8 mouse cellular contexts compared by ENCODE assay signal in genomic region chr4:66827463-66828162, GRCm38 (mm10). TPM values are rescaled to one million over a fixed set of nuclear protein-coding genes. Genes with fewer than 3 reads are reported as not detected.
DNase-seq lines count a peak whose midpoint lies in the region; ATAC-seq and TF ChIP-seq lines count a peak whose summit lies in the region.

Gene Tlr4 (plus strand): TSS chr4:66827584.

- no peaks in the 10 kb centered on the region for H3K36me3 ChIP-seq in neural tube, embryonic 13.5 days
- no peaks in the 10 kb centered on the region for H3K36me3 ChIP-seq in kidney, embryonic 14.5 days (ENCODE audit: control insufficient read depth, insufficient read depth, low read length)
- no peaks in the 10 kb centered on the region for H3K36me3 ChIP-seq in limb, embryonic 14.5 days (ENCODE audit: control insufficient read depth, insufficient read depth, low read length)

- H3K27me3 ChIP-seq in neural tube, embryonic 13.5 days = no peaks in the 10 kb centered on the region
- no peaks in the 10 kb centered on the region for H3K27me3 ChIP-seq in kidney, embryonic 14.5 days (ENCODE audit: control insufficient read depth, insufficient read depth, low read length)
- no peaks in the 10 kb centered on the region for H3K27me3 ChIP-seq in limb, embryonic 14.5 days (ENCODE audit: control insufficient read depth, insufficient read depth, low read length)

- peak within 1 kb of the TSS; percentile 11 for H3K4me2 ChIP-seq in neural tube, embryonic 13.5 days
- H3K4me2 ChIP-seq in kidney, embryonic 14.5 days (replicated peaks; ENCODE audit: low read depth, low read length) = peak within 1 kb of the TSS; percentile 5; the same call in 1 of the 2 replicates
- H3K4me2 ChIP-seq in limb, embryonic 14.5 days (replicated peaks; ENCODE audit: low read depth, low read length, severe bottlenecking) = peak within 1 kb of the TSS; percentile 31

- DNase-seq in neural tube, embryonic 10.5 days (ENCODE audit: extremely low spot score, low spot score) = no peak
- peak; percentile 37 to 42 for DNase-seq in cerebellum, postnatal 10 days
- DNase-seq in heart, adult 18-20 months = peak; percentile 93 to 96
- DNase-seq in limb, embryonic 14.5 days (ENCODE audit: low spot score) = peak; percentile 63
- DNase-seq in natural killer cell, adult 2 months (ENCODE audit: low spot score in 2 of 2) = peak; percentile 50 to 68
- peak; percentile 39 for DNase-seq in urinary bladder, adult 2 months (ENCODE audit: low spot score)

- 74% methylated on average over 11 of the region's 11 CpGs for WGBS in neural tube, embryonic 13.5 days
- WGBS in kidney, embryonic 14.5 days = 39% methylated on average over 11 of the region's 11 CpGs
- 44% methylated on average over 11 of the region's 11 CpGs for WGBS in limb, embryonic 14.5 days

- no peak within 1 kb of the TSS for H3K9ac ChIP-seq in neural tube, embryonic 13.5 days
- H3K9ac ChIP-seq in kidney, embryonic 14.5 days (ENCODE audit: low read depth, low read length) = no peak within 1 kb of the TSS
- no peak within 1 kb of the TSS for H3K9ac ChIP-seq in limb, embryonic 14.5 days (ENCODE audit: low read depth, low read length, severe bottlenecking)

- H3K9me3 ChIP-seq in neural tube, embryonic 13.5 days = no peaks in the 10 kb centered on the region
- H3K9me3 ChIP-seq in kidney, embryonic 14.5 days (ENCODE audit: control insufficient read depth, low read length) = no peaks in the 10 kb centered on the region
- H3K9me3 ChIP-seq in limb, embryonic 14.5 days (ENCODE audit: control insufficient read depth, low read length) = no peaks in the 10 kb centered on the region

- no peak for ATAC-seq in neural tube, embryonic 13.5 days (ENCODE audit: low read depth)
- peak; percentile 71 for ATAC-seq in kidney, embryonic 14.5 days (ENCODE audit: low FRiP score, low TSS enrichment)
- ATAC-seq in limb, embryonic 14.5 days (ENCODE audit: low FRiP score, low read depth) = peak; percentile 53; the same call in 1 of the 2 replicates

- H3K27ac ChIP-seq in neural tube, embryonic 13.5 days (replicated peaks) = no peak within 1 kb of the TSS
- H3K27ac ChIP-seq in kidney, embryonic 14.5 days (ENCODE audit: low read depth, low read length) = peak within 1 kb of the TSS; percentile 12; the same call in 1 of the 2 replicates
- peak within 1 kb of the TSS; percentile 58 for H3K27ac ChIP-seq in limb, embryonic 14.5 days (replicated peaks; ENCODE audit: low read depth, low read length)

- no peak for TF ChIP-seq POLR2A in limb, embryonic 14.5 days (IDR thresholded peaks at IDR 0.05; ENCODE audit: borderline replicate concordance, extremely low read depth, insufficient read depth, insufficient read length)

- 0 out of 2 replicates have a peak within 1 kb of the TSS, but pooled peaks have one; percentile 2 for H3K4me3 ChIP-seq in neural tube, embryonic 13.5 days
- no peak within 1 kb of the TSS for H3K4me3 ChIP-seq in kidney, embryonic 14.5 days (ENCODE audit: low read length)
- peak within 1 kb of the TSS; percentile 19; the same call in 1 of the 2 replicates for H3K4me3 ChIP-seq in limb, embryonic 14.5 days (replicated peaks; ENCODE audit: low read length)

- no peaks in the 10 kb centered on the region for H3K4me1 ChIP-seq in neural tube, embryonic 13.5 days (replicated peaks)
- H3K4me1 ChIP-seq in kidney, embryonic 14.5 days (ENCODE audit: control insufficient read depth, insufficient read depth, low read length) = no peaks in the 10 kb centered on the region
- peaks cover 8% of the 10 kb centered on the region; the same call in 1 of the 2 replicates for H3K4me1 ChIP-seq in limb, embryonic 14.5 days (ENCODE audit: control insufficient read depth, insufficient read depth, low read length)

RNA-seq across cellular contexts. Expression of gene Tlr4, which starts in this region (rescaled TPM):
- 1.1 and 1.3 TPM in 2 replicates for polyA plus RNA-seq in neural tube, embryonic 13.5 days (2015; fragmentation: Nextera tagmentation; extraction: Ambion mirVana)
- 10 to 100 TPM; 18.1 to 20.2 TPM for total RNA-seq in heart, adult 18-20 months (2021)
- 1.0 and 1.7 TPM in 2 replicates for polyA plus RNA-seq in kidney, embryonic 14.5 days (2014; fragmentation: Nextera tagmentation; extraction: Ambion mirVana)
- polyA plus RNA-seq in limb, embryonic 14.5 days (2012; rRNA removed) = 0.75 and 0.99 TPM in 2 replicates
- polyA plus RNA-seq in limb, embryonic 14.5 days (2014; fragmentation: Nextera tagmentation; extraction: Ambion mirVana) = 1.4 and 1.8 TPM in 2 replicates
- polyA plus RNA-seq in urinary bladder, adult 2 months (2012; rRNA removed) = 6.3 and 7.2 TPM in 2 replicates
